Mouse (Mus musculus): ENCODE results near the gene Ccnf. TPM values are rescaled to one million over a fixed set of nuclear protein-coding genes. Genes with fewer than 3 reads are reported as not detected.

Gene Ccnf
- total RNA-seq (2017), result 2.5 and 3.0 TPM in 2 replicates

DNA sequence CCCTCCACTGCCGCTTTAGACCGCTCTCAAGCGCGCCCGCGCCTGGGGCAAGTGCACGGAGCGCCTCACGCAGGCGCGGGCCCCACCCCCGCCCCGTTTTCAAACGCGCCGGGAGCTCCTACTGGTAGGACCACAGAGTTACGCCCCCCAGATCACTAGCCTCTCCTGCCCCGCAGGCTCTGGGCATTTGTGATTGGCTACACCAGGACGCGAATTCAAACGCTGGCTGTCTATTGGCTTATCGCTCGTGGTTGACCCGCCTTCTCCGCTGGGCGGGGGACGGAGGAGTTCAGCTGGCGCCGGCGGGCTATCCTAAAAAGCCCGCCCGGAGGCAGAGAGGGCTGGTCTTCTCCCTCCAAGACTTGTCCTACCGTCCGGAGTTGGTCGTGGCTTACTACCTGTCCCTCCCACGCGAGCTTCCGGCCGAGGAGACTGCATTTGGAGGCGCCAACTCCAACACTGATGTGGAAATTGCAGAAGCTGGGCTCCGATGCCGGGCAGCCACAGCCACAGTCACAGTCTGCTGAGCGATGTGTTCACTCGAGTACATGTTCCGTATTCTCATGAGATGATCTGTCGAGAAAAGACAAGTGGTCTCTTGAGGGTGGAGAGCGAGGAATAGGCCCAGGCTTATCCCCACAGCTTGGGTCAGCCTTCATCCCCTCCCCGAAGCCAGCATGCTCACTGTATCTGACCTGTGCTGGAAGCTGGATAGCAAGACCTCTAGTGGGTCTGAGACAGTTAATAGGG, at the start of gene Ccnf:
Gene Ccnf, minus strand, starts transcription at position 165 of the 750 bp plus-strand sequence.
- ATAC-seq (ENCODE audit: extremely low read depth, insufficient number of reproducible peaks, low FRiP score, poor library complexity, severe bottlenecking), result peak; percentile 99

DNA sequence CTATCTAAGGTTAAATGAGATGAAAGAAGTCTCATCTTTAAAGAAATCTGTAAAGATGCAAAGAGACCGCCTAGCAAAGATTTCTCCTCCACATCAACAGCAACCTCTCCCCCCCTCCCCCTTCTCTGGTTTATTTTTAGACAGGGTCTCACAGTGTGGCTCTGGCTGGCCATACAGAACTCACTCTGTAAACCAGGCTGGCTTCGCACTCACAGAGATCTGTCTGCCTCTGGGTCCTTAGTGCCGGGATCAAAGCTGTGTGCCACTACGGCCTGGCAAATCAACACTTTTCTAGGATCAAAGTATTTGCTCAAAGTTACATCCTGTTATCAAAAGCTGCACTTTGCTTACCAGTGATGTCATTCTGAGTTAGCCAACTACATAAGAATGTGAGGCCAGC, 49.4 kb upstream of the Ccnf start:
- no peak for ATAC-seq (ENCODE audit: extremely low read depth, insufficient number of reproducible peaks, low FRiP score, poor library complexity, severe bottlenecking)

DNA sequence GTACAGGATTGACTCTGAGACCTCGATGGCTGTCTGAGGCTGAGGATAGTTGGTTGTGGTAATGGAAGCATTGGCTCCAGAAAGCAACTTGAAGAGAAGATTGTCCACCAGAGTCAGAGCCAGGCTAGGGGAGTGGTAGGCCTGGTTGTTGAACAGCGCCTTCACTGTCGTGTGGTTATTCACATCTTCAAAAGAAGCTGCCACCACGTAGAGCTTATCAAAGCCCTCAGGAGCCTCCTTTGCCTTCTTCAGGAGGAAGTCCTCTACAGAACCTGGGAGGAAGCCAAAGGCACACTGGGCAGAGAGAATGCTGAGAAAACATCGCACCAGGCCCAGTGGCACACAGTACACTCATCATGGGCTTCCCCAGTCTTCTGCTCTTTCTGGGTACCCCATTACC, 38.1 kb upstream of the Ccnf start:
- no peak for ATAC-seq (ENCODE audit: extremely low read depth, insufficient number of reproducible peaks, low FRiP score, poor library complexity, severe bottlenecking)

DNA sequence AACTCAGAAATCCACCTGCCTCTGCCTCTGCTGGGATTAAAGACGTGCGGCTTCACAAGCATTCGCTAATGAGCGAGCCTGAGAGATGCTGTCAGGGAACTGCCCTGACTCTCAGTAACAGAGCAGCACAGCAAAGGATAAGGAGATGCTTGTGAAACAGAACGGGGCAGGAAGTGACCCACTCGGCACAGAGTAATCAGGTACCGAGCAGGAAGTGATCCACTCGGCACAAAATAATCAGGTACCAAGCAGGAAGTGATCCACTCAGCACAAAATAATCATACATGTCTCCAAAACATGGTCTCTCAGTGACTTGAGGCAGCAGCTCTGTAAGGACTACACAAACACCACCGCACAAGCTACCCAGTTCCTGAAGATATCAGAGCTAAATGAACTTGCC, 37.2 kb upstream of the Ccnf start:
- no peak for ATAC-seq (ENCODE audit: extremely low read depth, insufficient number of reproducible peaks, low FRiP score, poor library complexity, severe bottlenecking)

DNA sequence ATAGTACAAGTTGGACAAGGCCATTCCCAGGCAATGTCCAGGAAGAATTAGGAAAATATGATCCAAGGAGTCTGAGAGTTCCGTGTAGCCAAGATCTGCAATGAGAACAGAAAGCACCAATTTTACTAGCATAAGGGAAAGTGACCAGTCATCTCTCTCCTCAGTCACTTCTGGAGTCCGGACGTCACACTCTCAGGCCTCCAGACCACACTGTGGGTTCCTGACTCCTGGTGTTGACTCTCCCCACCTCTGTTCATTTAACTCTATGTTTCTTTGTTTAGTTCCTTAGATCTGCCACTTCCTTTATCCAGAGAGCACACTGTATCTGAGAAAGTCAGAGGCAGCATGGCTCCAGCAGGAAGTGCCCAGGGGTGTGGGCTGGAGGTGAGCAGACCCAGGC, 34.4 kb upstream of the Ccnf start:
- ATAC-seq (ENCODE audit: extremely low read depth, insufficient number of reproducible peaks, low FRiP score, poor library complexity, severe bottlenecking), result no peak

DNA sequence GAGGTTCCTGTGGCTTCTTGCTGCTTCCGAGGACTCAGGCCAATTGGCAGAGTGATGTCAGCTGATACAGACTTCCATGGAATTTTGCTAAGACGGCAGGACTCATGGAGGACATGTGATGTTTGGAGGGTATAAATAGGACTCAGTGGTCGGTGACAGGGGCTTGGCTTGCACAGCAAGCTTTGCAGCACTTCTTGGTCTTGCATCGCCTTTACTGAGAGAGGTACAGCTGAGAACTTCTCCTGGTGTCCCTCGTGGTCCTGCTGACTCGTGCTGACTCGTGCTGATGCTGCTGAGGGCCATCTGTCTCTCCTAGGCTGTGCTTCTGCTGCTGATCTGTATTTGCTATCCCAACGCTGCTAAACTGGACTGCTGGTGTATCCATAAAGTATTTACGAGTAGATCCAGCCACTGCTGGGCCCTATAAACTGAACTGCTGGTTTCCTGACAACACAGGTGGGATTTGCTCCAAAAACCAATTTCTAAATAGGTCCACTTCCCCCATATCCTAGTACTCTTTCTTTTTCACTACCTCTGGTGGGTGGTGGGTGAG, 32.1 kb upstream of the Ccnf start:
- no peak for ATAC-seq (ENCODE audit: extremely low read depth, insufficient number of reproducible peaks, low FRiP score, poor library complexity, severe bottlenecking)

DNA sequence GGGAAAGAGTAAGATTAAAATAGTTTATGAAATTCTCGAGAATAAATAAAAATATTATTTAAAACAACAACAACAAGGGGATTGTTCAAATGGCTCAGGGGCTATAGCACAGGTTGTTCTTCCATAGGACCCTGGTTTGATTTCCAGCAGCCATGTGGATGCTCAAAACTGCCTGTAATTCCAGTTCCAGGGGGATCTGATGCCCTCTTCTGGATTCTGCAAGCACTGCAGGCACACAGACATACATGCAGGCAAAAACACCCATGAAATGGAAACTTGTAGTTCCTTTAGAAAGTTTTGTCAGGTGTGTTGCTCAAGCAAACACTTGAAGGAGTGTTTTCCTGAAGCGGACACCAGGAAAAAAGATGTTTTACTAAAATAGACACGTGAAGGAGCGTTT, 31.4 kb upstream of the Ccnf start:
- no peak for ATAC-seq (ENCODE audit: extremely low read depth, insufficient number of reproducible peaks, low FRiP score, poor library complexity, severe bottlenecking)

DNA sequence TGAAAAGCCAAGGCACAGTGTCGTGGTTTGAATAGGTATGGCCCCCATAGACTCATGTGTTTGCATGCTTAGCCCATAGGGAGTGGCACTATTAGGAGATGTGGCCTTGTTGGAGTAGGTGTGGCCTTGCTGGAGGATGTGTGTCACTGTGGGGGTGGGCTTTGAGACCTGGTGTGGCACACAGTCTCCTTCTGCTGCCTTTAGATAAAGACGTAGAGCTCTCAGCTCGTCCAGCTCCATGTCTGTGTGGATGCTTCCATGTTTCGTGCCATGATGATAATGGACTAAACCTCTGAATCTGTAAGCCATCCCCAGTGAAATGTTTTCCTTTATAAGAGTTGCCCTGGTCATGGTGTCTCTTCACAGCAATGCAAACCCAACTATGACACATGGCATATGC, 28.6 kb upstream of the Ccnf start:
- no peak for ATAC-seq (ENCODE audit: extremely low read depth, insufficient number of reproducible peaks, low FRiP score, poor library complexity, severe bottlenecking)

DNA sequence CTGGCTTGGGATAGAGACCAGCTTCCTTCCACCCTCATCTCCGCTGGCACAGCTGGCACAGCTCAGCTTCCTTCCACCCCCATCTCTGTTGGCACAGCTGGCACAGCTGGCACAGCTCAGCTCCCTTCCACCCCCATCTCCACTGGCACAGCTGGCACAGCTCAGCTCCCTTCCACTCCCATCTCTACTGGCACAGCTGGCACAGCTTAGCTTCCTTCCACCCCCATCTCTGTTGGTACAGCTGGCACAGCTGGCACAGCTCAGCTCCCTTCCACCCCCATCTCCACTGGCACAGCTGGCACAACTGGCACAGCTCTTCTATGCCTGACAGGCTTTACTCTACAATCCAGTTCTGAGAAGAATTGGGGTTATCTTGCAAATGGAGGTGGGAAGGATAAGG, 15.8 kb upstream of the Ccnf start:
- no peak for ATAC-seq (ENCODE audit: extremely low read depth, insufficient number of reproducible peaks, low FRiP score, poor library complexity, severe bottlenecking)

DNA sequence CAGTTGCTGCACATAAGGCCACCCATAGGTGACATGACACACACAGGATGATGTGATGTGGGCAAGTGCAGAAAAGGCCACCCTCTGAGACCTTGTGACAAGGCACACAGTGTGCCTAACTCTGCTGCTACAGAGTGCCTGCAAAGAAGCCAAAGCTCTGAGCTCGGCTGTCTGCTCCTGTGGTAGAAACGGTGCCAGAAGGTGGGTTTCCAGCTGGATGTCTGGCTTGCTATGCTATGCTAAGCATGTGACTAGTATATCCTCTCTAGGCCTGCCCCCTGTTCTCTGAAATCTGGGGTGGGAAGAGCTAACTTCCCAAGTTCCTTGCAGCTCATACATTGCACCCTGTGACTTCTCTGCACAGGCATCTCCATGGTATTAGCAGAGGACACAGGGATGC, 13.5 kb upstream of the Ccnf start:
- no peak for ATAC-seq (ENCODE audit: extremely low read depth, insufficient number of reproducible peaks, low FRiP score, poor library complexity, severe bottlenecking)

DNA sequence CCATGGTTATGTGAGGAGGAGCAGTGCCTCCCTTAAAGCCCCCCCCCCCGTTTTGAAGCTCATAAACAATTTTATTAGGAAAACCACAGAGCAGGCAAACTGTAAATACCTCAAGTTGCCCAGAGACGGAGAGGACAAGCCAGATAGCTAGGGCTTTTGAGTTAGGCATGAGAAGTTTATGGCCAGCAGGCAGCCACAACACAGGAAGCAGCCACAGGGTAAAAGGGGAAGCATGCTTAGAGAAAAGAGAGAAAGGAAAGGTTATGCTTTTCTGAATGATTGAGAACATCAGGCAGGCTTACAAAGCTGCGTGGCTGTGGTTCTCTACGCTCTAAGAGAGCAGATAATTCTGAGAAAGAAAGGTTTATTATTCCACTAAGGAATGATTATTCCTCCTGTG, 9.2 kb upstream of the Ccnf start:
- ATAC-seq (ENCODE audit: extremely low read depth, insufficient number of reproducible peaks, low FRiP score, poor library complexity, severe bottlenecking), result peak; percentile 53; the same call in 1 of the 2 replicates

DNA sequence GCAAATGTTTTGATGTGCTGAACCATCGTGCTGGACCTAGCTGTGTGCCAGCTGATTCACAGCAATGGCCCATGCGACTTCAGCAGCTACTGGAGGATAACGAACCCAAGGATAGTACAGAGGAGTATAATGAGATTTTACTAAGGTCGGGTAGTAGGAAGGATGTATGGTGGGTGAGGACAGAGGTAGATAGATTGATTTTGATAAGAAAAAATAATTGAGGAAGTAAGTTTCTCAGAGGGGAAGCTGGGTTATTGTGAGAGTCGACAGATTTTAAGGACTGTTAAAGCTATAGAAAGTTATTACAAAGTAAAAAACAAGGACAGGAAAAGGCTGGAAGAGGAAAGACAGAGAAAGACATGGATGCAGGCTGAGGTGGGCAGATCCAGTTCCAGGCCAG, 8.4 kb upstream of the Ccnf start:
- no peak for ATAC-seq (ENCODE audit: extremely low read depth, insufficient number of reproducible peaks, low FRiP score, poor library complexity, severe bottlenecking)

DNA sequence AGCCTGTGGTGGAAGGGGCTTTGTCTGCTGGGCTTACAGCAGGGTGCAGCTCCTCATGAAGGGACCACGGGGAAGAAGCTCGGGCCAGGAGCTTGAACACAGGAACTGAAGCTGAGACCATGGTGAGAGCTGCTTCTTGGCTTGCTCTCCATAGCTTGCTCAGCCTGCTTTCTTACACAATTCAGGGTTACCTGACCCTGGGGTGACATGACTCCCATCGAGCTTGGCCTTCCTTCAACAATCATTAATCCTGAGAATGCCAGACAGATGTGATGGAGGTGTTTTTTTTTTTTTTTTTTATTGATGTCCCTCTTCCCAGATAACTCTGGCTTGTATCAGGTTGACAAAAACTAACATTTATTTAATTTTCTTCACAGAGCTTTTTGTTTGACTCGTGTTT, 7.7 kb upstream of the Ccnf start:
- ATAC-seq (ENCODE audit: extremely low read depth, insufficient number of reproducible peaks, low FRiP score, poor library complexity, severe bottlenecking), result no peak

DNA sequence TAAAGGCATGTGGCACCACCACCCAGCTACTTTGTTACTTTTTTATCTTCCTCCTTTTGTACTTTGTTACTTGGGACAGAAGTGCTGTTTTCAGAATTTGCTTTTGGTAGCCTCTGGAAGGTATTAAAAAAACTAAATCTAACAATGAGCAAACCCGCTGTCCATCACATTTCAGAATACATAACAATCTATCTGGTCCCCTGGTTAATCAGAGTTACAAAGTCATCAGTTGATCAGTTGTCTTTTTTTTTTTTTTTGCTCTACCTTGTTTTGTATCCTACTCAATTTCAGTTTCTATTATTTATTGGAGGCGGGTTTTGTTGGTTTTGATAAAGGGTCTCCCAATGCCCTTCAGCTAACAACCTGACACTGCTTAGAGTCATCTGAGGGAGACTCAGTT, 1.0 kb upstream of the Ccnf start:
- no peak for ATAC-seq (ENCODE audit: extremely low read depth, insufficient number of reproducible peaks, low FRiP score, poor library complexity, severe bottlenecking)

DNA sequence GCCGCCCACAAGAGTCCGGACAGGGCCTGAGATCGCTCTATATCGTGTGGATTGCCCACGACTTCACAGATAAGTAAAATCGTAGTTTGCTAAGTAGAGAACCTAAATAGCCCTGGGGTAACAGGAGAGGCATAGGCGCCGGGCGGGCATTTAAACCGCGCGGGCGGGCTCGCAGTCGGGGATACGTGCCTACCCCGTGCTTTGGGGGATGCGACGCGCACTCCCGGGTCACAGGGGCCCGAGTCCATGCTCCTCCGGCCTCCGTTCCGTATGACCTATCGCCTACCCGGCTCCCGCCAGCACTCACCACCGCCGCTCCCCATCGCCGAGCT, 330 bp downstream of the Ccnf start:
- no peak for ATAC-seq (ENCODE audit: extremely low read depth, insufficient number of reproducible peaks, low FRiP score, poor library complexity, severe bottlenecking)

DNA sequence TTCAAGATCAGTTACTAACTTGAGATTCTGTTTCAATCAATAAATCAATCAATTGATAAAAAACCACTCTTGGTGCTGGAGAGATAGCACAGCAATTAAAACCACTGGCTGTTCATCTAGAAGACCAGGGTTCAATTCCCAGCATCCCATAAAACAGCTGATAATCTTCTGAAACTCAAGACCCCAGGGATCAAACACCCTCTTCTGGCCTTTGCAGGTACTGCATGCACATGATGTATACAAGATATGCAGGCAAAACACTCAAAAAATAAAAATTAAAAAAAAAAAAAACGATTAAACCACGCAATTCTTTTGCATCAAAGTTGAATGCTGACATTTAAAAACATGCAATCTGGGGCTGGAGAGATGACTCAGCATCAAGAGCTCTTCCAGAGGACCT, 2.6 kb downstream of the Ccnf start:
- no peak for ATAC-seq (ENCODE audit: extremely low read depth, insufficient number of reproducible peaks, low FRiP score, poor library complexity, severe bottlenecking)

DNA sequence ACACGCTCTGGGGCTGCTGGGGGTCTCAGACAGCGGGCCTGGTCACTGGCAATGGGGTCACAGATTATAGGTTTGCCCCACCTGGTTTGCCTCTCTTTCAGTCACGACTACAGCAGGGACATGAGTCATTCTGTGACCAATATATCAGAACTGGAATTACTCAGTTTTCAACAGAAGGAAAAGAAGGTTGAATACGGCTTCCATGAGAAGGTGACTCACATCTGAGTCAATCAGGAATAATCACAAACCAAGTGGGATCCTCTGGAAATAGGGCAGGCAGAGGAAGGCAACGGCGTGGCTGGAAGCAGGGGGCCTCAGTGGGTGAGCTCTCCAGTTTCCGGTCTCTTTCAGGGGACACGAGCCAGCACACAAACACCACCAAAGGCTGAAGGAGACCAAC, 7.2 kb downstream of the Ccnf start:
- no peak for ATAC-seq (ENCODE audit: extremely low read depth, insufficient number of reproducible peaks, low FRiP score, poor library complexity, severe bottlenecking)

DNA sequence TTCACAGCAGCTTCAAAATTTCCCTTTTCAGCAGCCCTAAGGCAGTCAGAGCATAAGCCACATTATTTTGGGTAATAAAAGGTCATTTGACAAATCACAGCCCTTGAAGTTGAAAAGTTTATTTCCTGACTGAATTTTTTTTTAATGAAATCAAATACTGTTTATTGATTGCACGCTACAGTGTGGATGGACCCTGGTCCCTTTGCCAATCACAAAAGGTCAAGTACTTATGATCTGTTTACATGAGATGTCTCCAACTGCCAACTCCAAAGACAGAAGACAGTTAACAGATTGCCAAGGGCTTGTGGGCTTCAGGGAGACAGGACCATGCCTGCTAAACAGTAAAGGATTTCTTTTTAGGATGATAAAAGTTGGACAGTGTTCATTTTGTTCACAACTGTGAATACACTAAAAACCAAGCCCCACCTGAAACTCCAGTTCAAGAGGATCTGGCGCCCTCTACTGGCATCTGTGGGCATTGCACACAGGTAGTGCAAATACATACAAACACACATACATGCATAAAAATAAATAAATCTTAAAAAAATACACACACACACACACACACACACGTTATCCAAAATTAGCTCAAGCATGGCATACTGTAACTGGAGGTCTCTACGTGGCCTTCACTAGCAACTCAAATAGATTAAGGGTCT, 7.8 kb downstream of the Ccnf start:
- peak; percentile 50; the same call in 1 of the 2 replicates for ATAC-seq (ENCODE audit: extremely low read depth, insufficient number of reproducible peaks, low FRiP score, poor library complexity, severe bottlenecking)

DNA sequence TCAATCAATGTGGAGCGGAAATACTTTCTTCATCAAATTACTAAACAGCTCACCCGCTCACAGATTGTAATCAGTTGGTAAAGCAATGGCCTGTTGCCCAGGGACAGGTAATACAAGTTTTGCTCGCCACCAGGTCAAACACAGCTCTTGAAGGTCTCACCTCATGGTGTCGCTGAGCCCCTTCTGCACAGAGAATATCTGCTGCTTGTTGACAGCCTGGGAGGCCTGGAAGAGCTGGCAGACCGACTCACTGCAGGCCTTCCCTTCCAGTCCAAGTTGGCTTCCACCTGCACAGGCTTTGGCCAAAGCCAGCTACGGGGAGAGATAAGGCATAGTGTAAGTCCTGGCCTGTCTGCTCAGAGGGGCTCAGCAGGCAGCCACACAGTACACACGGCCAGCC, 14.4 kb downstream of the Ccnf start:
- no peak for ATAC-seq (ENCODE audit: extremely low read depth, insufficient number of reproducible peaks, low FRiP score, poor library complexity, severe bottlenecking)

DNA sequence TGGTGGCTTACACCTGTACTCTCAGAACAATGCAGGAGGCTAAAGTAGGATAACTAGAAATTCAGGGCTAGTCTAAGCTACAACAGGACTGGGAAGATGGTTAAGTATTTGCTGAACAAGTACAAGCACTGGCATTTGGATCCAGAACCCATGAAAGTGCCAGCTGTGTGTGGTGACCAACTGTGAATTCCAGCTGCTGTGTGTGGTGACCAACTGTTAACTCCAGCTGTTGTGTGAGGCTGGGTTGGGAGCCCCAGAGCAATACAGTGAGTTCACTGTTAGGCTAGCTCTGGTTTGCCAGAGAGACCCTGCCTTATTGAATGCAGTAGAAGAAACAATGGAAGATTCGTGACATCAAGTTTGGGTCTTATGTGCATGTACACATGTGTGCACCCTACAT, 14.8 kb downstream of the Ccnf start:
- no peak for ATAC-seq (ENCODE audit: extremely low read depth, insufficient number of reproducible peaks, low FRiP score, poor library complexity, severe bottlenecking)

DNA sequence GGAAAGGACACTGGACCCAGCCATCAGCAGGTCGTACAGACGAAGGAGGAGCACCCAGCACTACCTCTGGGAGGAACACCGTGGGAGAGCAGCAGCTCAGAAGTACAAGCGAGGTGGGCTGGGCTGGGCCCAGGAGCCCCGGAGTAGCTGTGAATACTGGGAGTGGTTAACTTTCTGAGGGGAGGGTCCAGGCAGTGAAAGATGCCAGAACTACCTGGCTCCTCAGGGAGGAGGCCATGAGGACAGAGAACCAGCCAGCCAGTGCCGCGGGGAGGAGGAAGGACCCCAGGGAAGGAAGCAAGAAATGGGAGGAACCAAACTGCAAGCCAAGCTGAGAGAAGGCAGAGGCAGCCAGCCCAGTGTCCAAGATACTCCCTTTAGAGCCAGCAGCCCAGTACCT, 23.3 kb downstream of the Ccnf start:
- no peak for ATAC-seq (ENCODE audit: extremely low read depth, insufficient number of reproducible peaks, low FRiP score, poor library complexity, severe bottlenecking)
